Mouse (Mus musculus) large intestine, adult 2 months (tissue): ENCODE measurements around the gene Ppp1r26. TPM values are rescaled to one million over a fixed set of nuclear protein-coding genes. Genes with fewer than 3 reads are reported as not detected.

Experiments
- DNase-seq: peaks from one replicate; pipeline ENCODE4 v3.0.0-alpha.2; 2012; ENCODE audit warnings: low read depth, low spot score
- WGBS: fragments of 180-500 bp; shearing (Covaris S2); methylation state at CpG from one replicate; pipeline ENCODE4 v1.1.7; 2018; 5-methylcytosine and 5-hydroxymethylcytosine counted together
- polyA plus RNA-seq: library from polyadenylated mRNA; depleted of rRNA; stranded (reverse); fragments of >200 nt; gene quantifications from 2 replicates; pipeline ENCODE4 v1.2.3, GENCODE M21; 2012; rRNA removed

The Ppp1r26 gene
- polyA plus RNA-seq, 1 experiment = 1.1 TPM

DNA sequence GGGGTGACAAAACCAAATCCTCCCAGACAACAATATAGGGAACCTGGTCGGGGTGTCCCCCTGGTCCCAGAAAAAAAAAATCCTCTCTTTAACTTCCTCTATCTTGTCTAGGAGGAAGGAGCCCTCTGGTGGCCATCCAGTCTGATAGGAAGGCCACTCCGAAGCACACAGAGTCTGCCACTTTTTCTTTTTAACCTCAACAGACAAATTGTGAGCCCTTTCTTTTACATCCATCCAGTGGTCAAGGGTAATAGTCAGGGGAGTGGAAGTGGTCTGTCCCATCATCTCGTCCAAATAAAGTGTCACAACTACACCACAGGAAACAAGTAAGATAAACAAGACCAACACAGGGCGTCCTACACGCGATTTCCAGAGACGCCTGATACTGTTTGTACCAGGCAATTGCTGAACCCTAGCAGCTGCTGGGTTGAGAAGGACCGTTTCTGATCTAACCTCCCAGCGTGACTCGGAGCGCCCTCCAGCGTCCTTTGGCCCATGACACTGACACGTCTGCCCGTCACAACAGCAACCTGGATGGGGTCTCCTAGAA is 48.7 kb downstream of the Ppp1r26 start:
- 67% methylated on average over 14 of the region's 14 CpGs for WGBS
- DNase-seq = no peak

DNA sequence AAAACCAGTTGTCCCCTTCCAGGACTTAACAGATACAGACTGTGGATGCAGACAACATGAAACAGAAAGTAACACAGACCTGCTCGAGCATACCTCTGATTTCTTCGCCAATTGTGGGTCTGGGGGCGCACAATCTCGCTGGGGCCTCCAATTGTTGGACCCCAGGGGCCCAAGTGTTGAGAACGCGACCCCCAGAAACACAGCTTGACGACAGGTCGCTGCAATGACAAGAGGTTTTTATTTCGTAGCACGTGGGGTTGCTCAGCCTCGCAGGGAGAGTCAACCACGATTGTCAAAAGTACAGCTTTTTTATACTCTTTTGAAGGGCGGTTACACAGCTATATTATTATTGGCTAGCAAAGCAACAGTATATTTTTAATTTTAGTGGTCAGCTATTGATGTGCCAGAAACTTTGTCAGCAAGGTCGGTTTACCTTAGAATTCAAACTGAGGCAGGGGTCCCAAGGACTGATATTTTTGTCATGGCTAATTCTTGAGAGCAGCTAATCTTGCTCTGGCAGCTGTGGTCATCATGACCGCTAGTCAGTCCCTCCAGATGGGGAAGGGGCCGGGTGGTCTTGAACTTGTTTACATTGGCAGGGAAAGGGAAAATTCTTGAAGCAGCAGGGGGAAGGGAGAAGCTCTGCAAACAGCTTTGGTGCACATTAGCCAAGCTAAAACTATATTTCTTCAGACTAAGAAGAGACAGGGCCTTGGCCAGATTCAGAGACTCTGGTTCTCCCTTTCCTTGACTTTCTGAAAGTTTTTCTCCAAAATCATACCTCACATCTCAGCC is 49.4 kb downstream of the Ppp1r26 start:
- no peak for DNase-seq
- 79% methylated on average over 16 of the region's 16 CpGs for WGBS

DNA sequence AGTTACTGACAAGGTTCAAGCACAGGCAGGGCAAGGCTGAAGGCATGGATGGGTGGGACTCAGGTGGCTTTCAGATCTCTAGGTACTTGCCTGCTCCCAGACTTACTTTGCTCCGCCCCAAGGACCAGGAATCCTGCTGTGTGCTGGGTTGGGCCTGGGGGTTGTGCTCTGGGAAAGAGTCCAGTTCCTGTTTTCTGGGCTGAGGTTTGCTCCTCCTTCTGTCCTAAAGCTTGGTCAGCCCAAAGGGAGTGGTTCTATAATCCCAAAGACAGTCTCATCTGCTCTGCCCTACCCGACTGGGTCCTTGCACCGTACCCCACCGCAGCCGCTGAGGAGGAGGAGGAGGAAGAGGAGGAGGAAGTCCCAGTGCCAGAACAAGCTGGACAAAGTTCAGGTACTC is 50.1 kb downstream of the Ppp1r26 start, which contains the start of gene Gbgt1:
Gene Gbgt1 (plus strand): TSS at position 221 of the 400 bp plus-strand sequence.
- 12% methylated on average over 5 of the region's 5 CpGs for WGBS
- DNase-seq = no peak

- 92% methylated on average over 5 of the region's 5 CpGs for WGBS
- DNase-seq = no peak
These were observed 51.0 kb downstream of the Ppp1r26 start for GRCm38 (mm10) chr2:28497561-28497960.

DNA sequence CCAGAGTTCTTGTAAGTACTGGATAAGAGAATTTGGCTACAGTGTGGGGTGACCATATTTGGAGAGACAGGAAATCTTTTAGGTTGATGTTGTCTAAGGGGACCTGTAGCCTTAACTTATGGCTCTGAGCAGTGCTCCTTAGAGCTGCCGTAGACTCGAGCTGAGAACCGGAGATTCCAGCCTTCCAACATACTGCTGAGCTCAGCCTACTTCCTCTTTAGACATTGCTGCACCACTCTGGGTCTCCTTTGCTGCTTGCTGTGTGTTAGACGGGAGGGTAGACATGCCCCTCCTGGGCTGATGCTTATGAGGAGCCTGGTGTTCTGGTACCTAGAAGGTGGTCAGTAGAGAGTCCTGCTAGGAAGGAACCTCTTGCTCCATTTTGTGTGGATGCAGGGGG is 51.8 kb downstream of the Ppp1r26 start:
- WGBS = 83% methylated on average over 4 of the region's 4 CpGs
- no peak for DNase-seq

- no peak for DNase-seq
- WGBS = 63% methylated on average over 10 of the region's 10 CpGs
These were observed 56.4 kb downstream of the Ppp1r26 start for GRCm38 (mm10) chr2:28502987-28503386.

- WGBS = 92% methylated on average over 13 of the region's 13 CpGs
These were observed 58.1 kb downstream of the Ppp1r26 start for GRCm38 (mm10) chr2:28504676-28505075.

More at GRCm38 (mm10) chr2:28504676-28505075, 58.1 kb downstream of the Ppp1r26 start:
- DNase-seq = no peak

Other genes starting within 250 kb of the Ppp1r26 start
- gene 1700007K13Rik, start 19.5 kb downstream of the Ppp1r26 start, polyA plus RNA-seq = not detected in 2 replicates
- gene Mrps2, start 21.3 kb downstream of the Ppp1r26 start, polyA plus RNA-seq = 35.9 and 40.6 TPM in 2 replicates
- 5.6 and 10.1 TPM in 2 replicates for gene Gbgt1, start 50.1 kb downstream of the Ppp1r26 start, polyA plus RNA-seq
- gene Gm10134, start 59.3 kb downstream of the Ppp1r26 start, polyA plus RNA-seq = 1.6 and 3.2 TPM in 2 replicates
- 60.9 and 80.2 TPM in 2 replicates for gene Ralgds, start 66.3 kb downstream of the Ppp1r26 start, polyA plus RNA-seq
- 0.27 and 0.48 TPM in 2 replicates for gene Cel, start 116.6 kb downstream of the Ppp1r26 start, polyA plus RNA-seq
- gene Gtf3c5, start 137.0 kb downstream of the Ppp1r26 start, polyA plus RNA-seq = 20.7 and 21.5 TPM in 2 replicates
- 0.79 and 1.3 TPM in 2 replicates for gene Gfi1b, start 175.2 kb downstream of the Ppp1r26 start, polyA plus RNA-seq
- gene Tsc1, start 194.4 kb downstream of the Ppp1r26 start, polyA plus RNA-seq = 6.0 and 10.8 TPM in 2 replicates